Mouse (Mus musculus) MEL-GATA-1-ER (cell line): ENCODE data around the gene Gm45021.

Experiments used
- DNase-seq: peaks from one replicate; pipeline ENCODE4 v3.0.0-alpha.2; 2012; ENCODE audit warnings: low read depth; ENCODE audit errors: extremely low read depth

Gene Gm45021

GRCm38 (mm10) chr6:48648779-48649178 is 59.4 kb downstream of the Gm45021 start:
- DNase-seq = no peak

- no peak for DNase-seq
Measured at GRCm38 (mm10) chr6:48650041-48650440, 60.6 kb downstream of the Gm45021 start.

- no peak for DNase-seq
Measured at GRCm38 (mm10) chr6:48658721-48659120, 69.3 kb downstream of the Gm45021 start.
